In the genomic region with DNA sequence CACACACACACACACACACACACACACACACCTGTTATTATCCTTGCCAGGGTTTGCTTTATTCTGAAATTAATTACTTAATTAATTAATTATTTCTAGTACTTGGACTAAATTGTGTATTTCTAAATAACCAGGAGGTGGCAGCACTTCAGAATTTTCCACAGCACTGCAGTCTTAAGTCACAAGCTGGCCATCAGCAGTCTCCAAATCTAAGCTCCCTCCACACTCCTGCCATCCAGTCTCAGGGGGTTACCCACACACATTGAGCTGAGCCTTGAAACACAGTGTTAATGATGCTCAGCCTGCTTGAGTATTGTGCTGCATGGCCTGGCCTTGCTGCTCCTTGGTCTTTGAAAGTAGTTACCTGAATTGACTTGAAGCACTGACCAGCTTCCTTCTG, we compare ENCODE assay signal across 9 mouse cellular contexts. TPM values are rescaled to one million over a fixed set of nuclear protein-coding genes. Genes with fewer than 3 reads are reported as not detected.
DNase-seq lines count a peak whose midpoint lies in the region; ATAC-seq and TF ChIP-seq lines count a peak whose summit lies in the region.
"Had no signal": no experiment of that assay in that cellular context is flagged by ENCODE, and none has a peak within 500 bp of the region (broad histone marks: within the 10 kb centered on the region; RNA-seq: fewer than 3 reads in every experiment).

No protein-coding gene starts in this region.

- H3K27me3 ChIP-seq in heart, embryonic 10.5 days (ENCODE audit: insufficient read depth, poor library complexity, severe bottlenecking): no peaks in the 10 kb centered on the region
- no peaks in the 10 kb centered on the region for H3K27me3 ChIP-seq in hindbrain, embryonic 14.5 days (ENCODE audit: control insufficient read depth, insufficient read depth, low read length)
- H3K27me3 ChIP-seq in midbrain, embryonic 16.5 days (ENCODE audit: control insufficient read depth, insufficient read depth, low read depth, low read length): no peaks in the 10 kb centered on the region
- H3K27me3 ChIP-seq: neural tube, embryonic 12.5 days had no signal

- intact Hi-C loops in heart, postnatal 10 days (cut with DNase I): loop anchor here (1.0 to 5.0 kb wide), 2 partner anchors 76 to 504 kb away; no protein-coding TSS in a partner anchor

- in situ Hi-C loops in ES-E14 (cut with MboI; ENCODE audit: low sequenced_read_pairs in 2 of 2, unreplicated experiment in 2 of 2): no loop called here

- H3K4me1 ChIP-seq in heart, embryonic 10.5 days: no peaks in the 10 kb centered on the region
- H3K4me1 ChIP-seq in ES-E14 (ENCODE audit: control insufficient read depth in 2 of 2, insufficient read depth in 2 of 2, low read length in 2 of 2, poor library complexity in 1 of 2): no peaks in the 10 kb centered on the region
- no peaks in the 10 kb centered on the region for H3K4me1 ChIP-seq in hindbrain, embryonic 14.5 days (replicated peaks; ENCODE audit: control insufficient read depth, insufficient read depth, low read length)
- H3K4me1 ChIP-seq in midbrain, embryonic 16.5 days (ENCODE audit: control insufficient read depth, insufficient read depth, low read length): no peaks in the 10 kb centered on the region
- H3K4me1 ChIP-seq: neural tube, embryonic 12.5 days had no signal

- H3K36me3 ChIP-seq in heart, embryonic 10.5 days: no peaks in the 10 kb centered on the region
- no peaks in the 10 kb centered on the region for H3K36me3 ChIP-seq in ES-E14 (ENCODE audit: control insufficient read depth, insufficient read depth, low read length, poor library complexity, severe bottlenecking)
- H3K36me3 ChIP-seq in hindbrain, embryonic 14.5 days (replicated peaks; ENCODE audit: control insufficient read depth, insufficient read depth): no peaks in the 10 kb centered on the region
- no peaks in the 10 kb centered on the region for H3K36me3 ChIP-seq in midbrain, embryonic 16.5 days (ENCODE audit: control insufficient read depth, insufficient read depth, low read length)
- H3K36me3 ChIP-seq: neural tube, embryonic 12.5 days had no signal

- no peaks in the 10 kb centered on the region for H3K9me3 ChIP-seq in heart, embryonic 10.5 days
- H3K9me3 ChIP-seq in ES-E14 (ENCODE audit: control insufficient read depth, insufficient read depth, low read depth, low read length): no peaks in the 10 kb centered on the region
- no peaks in the 10 kb centered on the region for H3K9me3 ChIP-seq in hindbrain, embryonic 14.5 days (ENCODE audit: control insufficient read depth, low read length)
- H3K9me3 ChIP-seq in midbrain, embryonic 16.5 days (replicated peaks; ENCODE audit: control insufficient read depth, low read length, poor library complexity, severe bottlenecking): no peaks in the 10 kb centered on the region
- H3K9me3 ChIP-seq: neural tube, embryonic 12.5 days had no signal

- peak; percentile 30 to 58 for DNase-seq in heart, postnatal 10 days
- DNase-seq in heart, embryonic 10.5 days (ENCODE audit: low spot score): no peak
- DNase-seq in ES-E14 (ENCODE audit: low read depth, low spot score): peak; percentile 27
- DNase-seq in cerebellum, postnatal 10 days: peak; percentile 67 to 83
- peak; percentile 74 for DNase-seq in hindbrain, embryonic 14.5 days (ENCODE audit: low spot score)
- DNase-seq in spleen, adult 12 weeks (ENCODE audit: low spot score): no peak
- no peak for DNase-seq in thymus, adult 18-20 months

- ATAC-seq in hindbrain, embryonic 14.5 days (ENCODE audit: low FRiP score): peak; percentile 71; the same call in 1 of the 2 replicates
- ATAC-seq in midbrain, embryonic 16.5 days: peak; percentile 72; the same call in 1 of the 2 replicates

- H3K4me3 ChIP-seq in heart, embryonic 10.5 days: no peak overlapping the region
- no peak overlapping the region for H3K4me3 ChIP-seq in ES-E14 (ENCODE audit: insufficient read depth in 1 of 2, low read depth in 1 of 2, low read length in 2 of 2, poor library complexity in 1 of 2, severe bottlenecking in 1 of 2)
- H3K4me3 ChIP-seq in hindbrain, embryonic 14.5 days (replicated peaks; ENCODE audit: low read length): no peak overlapping the region
- no peak overlapping the region for H3K4me3 ChIP-seq in midbrain, embryonic 16.5 days (ENCODE audit: low read depth, low read length)
- H3K4me3 ChIP-seq: neural tube, embryonic 12.5 days had no signal

- no peak overlapping the region for H3K9ac ChIP-seq in ES-E14 (ENCODE audit: insufficient read depth, low read depth, low read length, poor library complexity, severe bottlenecking)
- no peak overlapping the region for H3K9ac ChIP-seq in hindbrain, embryonic 14.5 days
- no peak overlapping the region for H3K9ac ChIP-seq in midbrain, embryonic 16.5 days (ENCODE audit: low read depth, low read length)
- H3K9ac ChIP-seq: neural tube, embryonic 12.5 days had no signal

- no peak overlapping the region for H3K4me2 ChIP-seq in hindbrain, embryonic 14.5 days (replicated peaks)
- no peak overlapping the region for H3K4me2 ChIP-seq in midbrain, embryonic 16.5 days (ENCODE audit: low read length)
- H3K4me2 ChIP-seq: neural tube, embryonic 12.5 days had no signal

- no peak overlapping the region for H3K27ac ChIP-seq in heart, embryonic 10.5 days
- H3K27ac ChIP-seq in ES-E14 (ENCODE audit: insufficient read depth, low read depth, low read length, poor library complexity, severe bottlenecking): no peak overlapping the region
- no peak overlapping the region for H3K27ac ChIP-seq in hindbrain, embryonic 14.5 days
- H3K27ac ChIP-seq in midbrain, embryonic 16.5 days (ENCODE audit: low read length): no peak overlapping the region
- H3K27ac ChIP-seq: neural tube, embryonic 12.5 days had no signal

TF ChIP-seq in ES-E14, 5 proteins besides CTCF, POLR2A, EP300 and RAD21:
- no peak for TF ChIP-seq ZC3H11A (IDR thresholded peaks at IDR 0.05; ENCODE audit: borderline replicate concordance, low read depth, low read length)
- TF ChIP-seq HCFC1 (IDR thresholded peaks at IDR 0.05; ENCODE audit: borderline replicate concordance, insufficient read depth, low read length): no peak
- no peak for TF ChIP-seq MAFK (IDR thresholded peaks at IDR 0.05; ENCODE audit: insufficient read depth, low read depth, low read length)
- no peak for TF ChIP-seq ZNF384 (IDR thresholded peaks at IDR 0.05; ENCODE audit: low read depth, low read length)
- TF ChIP-seq CHD2 (IDR thresholded peaks at IDR 0.05; ENCODE audit: low read depth, low read length): no peak

RNA-seq across cellular contexts. Expression of a gene that starts 44.3 kb away (rescaled TPM):
- total RNA-seq in heart, postnatal 10 days (2021): not detected
- 17.6 and 25.4 TPM in 2 replicates for polyA plus RNA-seq in heart, embryonic 10.5 days (2016; fragmentation: Nextera tagmentation; extraction: Ambion mirVana)
- not detected in 2 replicates for total RNA-seq in ES-E14 (2012; rRNA removed)
- polyA plus RNA-seq in hindbrain, embryonic 14.5 days (2014; fragmentation: Nextera tagmentation; extraction: Ambion mirVana): 1.5 and 2.1 TPM in 2 replicates
- 5.2 and 5.6 TPM in 2 replicates for polyA plus RNA-seq in midbrain, embryonic 16.5 days (2015; fragmentation: Nextera tagmentation; extraction: Ambion mirVana)

Comparison
In these comparisons a context has a peak if more than half of its experiments do, and no peak if none do; other contexts are left out.
1. DNase-seq: peak in heart, postnatal 10 days (2 of 2), ES-E14 (single experiment), cerebellum, postnatal 10 days (2 of 2) and hindbrain, embryonic 14.5 days (single experiment); none in heart, embryonic 10.5 days (single experiment), spleen, adult 12 weeks (single experiment) and thymus, adult 18-20 months (0 of 2).